Mouse (Mus musculus) forebrain, embryonic 10.5 days (tissue): ENCODE measurements around the gene Bend7. TPM values are rescaled to one million over a fixed set of nuclear protein-coding genes. Genes with fewer than 3 reads are reported as not detected.

Experiments
- DNase-seq: peaks from one replicate; pipeline ENCODE4 v3.0.0-alpha.2; 2017; ENCODE audit warnings: low spot score; ENCODE audit errors: extremely low spot score
- H3K27ac ChIP-seq: fragments of 300-500 bp; sonication (generic); 2 replicates; pipeline ENCODE4 v1.5.1; 2016; ENCODE audit warnings: mild to moderate bottlenecking
- H3K27me3 ChIP-seq: fragments of 300-500 bp; sonication (generic); 2 replicates; pipeline ENCODE4 v1.6.1; 2016; ENCODE audit warnings: mild to moderate bottlenecking; ENCODE audit not compliant: poor library complexity, severe bottlenecking
- H3K36me3 ChIP-seq: fragments of 300-500 bp; sonication (generic); replicated peaks from 2 replicates; pipeline ENCODE4 v1.6.1; 2016; ENCODE audit warnings: mild to moderate bottlenecking, moderate library complexity
- H3K4me1 ChIP-seq: fragments of 300-500 bp; sonication (generic); 2 replicates; pipeline ENCODE4 v1.6.1; 2016
- H3K4me3 ChIP-seq: fragments of 300-500 bp; sonication (generic); 2 replicates; pipeline ENCODE4 v1.5.1; 2016; ENCODE audit warnings: mild to moderate bottlenecking, moderate library complexity
- H3K9me3 ChIP-seq: fragments of 300-500 bp; sonication (generic); 2 replicates; pipeline ENCODE4 v1.6.1; 2016; ENCODE audit warnings: mild to moderate bottlenecking, moderate library complexity
- WGBS: fragments of 180-500 bp; shearing (Covaris S2); methylation state at CpG from one replicate; pipeline ENCODE4 v1.1.7; 2016; 5-methylcytosine and 5-hydroxymethylcytosine counted together
- polyA plus RNA-seq: library from polyadenylated mRNA; unstranded; fragments of >200 nt; fragmentation: Nextera tagmentation; extraction: Ambion mirVana; gene quantifications from 2 replicates; pipeline ENCODE4 v1.2.1, GENCODE M21; 2016

Gene Bend7
- polyA plus RNA-seq, 1 experiment from 2014 or later, result 2.0 TPM

DNA sequence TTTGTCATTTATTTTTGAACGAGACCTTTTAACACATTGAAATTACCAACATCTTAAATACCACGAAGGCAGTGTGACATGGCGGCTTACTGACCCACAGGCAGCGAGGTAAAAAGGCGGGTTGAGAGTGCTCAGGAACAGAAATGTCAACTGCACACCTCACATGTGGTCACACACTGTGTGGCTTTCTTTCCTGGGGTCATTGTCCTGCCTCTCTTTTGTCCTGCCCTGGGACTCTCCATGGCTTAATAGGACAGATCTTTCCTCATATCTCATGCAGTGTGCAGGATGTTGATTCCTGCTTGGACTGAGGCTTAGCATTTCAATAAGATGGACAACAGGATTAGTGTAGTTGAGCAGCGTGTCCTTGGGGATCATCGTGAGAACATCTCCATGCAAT, 69.6 kb downstream of the Bend7 start:
- DNase-seq, result no peak
- H3K4me1 ChIP-seq, result peaks cover 26% of the 10 kb centered on the region
- H3K27me3 ChIP-seq, result peaks cover 11% of the 10 kb centered on the region; the same call in 1 of the 2 replicates
- H3K9me3 ChIP-seq, result no peaks in the 10 kb centered on the region
- H3K27ac ChIP-seq, result no peak overlapping the region
- H3K4me3 ChIP-seq, result no peak overlapping the region
- no peaks in the 10 kb centered on the region for H3K36me3 ChIP-seq
- 85% methylated on average over 7 of the region's 7 CpGs for WGBS

DNA sequence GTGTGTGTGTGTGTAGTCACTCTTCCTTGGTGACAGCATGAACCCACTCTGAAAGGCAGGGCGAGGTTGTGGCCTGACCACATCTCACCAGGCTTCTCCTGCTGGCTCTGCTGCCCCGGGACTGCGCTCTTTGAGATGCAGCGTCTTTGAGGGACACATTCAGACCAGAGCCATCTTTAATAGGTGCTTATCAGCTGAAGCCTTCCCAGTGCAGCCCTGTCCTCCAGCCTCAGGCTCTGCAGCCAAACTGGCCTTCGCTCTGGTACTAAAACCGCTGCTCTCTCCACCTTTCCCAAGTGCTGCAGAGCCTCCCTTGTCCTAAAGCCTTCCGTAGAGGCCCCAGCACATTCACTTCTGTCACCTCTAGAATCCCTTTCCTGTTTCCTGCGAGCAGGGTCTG, 74.0 kb downstream of the Bend7 start:
- no peaks in the 10 kb centered on the region for H3K36me3 ChIP-seq
- WGBS, result 88% methylated on average over 8 of the region's 8 CpGs
- no peak overlapping the region for H3K27ac ChIP-seq
- no peak for DNase-seq
- H3K9me3 ChIP-seq, result no peaks in the 10 kb centered on the region
- no peak overlapping the region for H3K4me3 ChIP-seq
- no peaks in the 10 kb centered on the region for H3K27me3 ChIP-seq
- H3K4me1 ChIP-seq, result peaks cover 5% of the 10 kb centered on the region; the same call in 1 of the 2 replicates

DNA sequence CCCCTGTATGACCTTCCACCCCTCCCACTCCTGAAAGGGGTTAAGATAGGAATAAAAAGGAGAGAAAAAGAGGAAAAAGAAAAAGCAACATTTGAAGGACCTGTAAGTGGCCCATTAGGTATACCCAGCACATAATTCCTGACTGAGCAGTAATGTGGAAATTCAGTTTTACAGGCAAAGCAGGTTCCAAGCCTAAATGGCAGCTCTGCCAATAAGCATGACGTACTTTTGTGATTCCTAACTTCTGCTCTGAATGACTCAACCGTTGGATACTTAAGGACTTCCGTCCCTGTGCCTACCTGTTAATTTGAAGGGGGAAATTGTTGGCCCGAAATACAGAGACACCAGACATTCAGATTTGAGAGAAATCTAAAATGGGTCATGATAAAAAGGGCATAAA, 74.9 kb downstream of the Bend7 start:
- Histone ChIP-seq H3K4me3 (no peak overlapping the region), H3K9me3 (no peaks in the 10 kb centered on the region), H3K27ac (no peak overlapping the region), H3K4me1 (peaks cover under 1% of the 10 kb centered on the region; the same call in 1 of the 2 replicates), H3K36me3 (no peaks in the 10 kb centered on the region), H3K27me3 (no peaks in the 10 kb centered on the region)
- DNase-seq, result no peak
- 92% methylated on average over 4 of the region's 4 CpGs for WGBS

DNA sequence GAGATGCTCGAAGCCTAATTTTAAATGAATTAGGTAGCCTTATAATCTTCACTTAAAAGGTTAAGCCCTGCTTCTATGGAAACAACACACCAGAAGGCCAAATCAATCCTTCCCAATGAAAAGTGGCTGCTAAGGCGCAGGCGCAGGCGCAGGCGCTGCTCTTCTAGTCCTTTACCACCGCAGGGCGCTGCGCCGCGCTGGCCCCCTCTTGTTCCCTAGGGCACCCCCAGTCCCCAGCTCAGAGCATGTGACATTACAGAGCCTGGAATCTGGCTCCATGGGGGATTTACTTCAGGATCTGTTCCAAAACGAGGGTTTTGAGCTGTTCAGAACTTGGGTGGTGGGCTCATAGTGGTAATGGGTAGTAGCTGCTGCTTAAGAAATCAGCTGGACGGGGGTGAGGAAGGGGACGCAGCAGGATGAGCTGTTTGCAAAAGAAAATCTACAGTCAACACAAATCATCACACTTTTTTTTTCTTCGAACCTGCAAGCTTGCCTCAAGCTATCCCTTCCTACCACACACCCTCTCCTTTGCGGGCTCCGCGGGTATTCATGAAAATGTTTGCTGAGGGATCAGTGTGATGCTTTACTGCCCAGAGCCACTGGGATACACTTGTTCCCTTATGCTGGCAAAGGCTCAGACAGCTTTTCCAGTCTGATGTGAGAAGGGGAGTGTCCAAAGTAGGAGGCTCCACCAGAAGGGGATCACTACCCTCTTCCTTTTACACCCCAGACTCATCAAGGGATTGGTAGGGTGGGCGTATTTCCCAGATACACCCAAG, 85.0 kb downstream of the Bend7 start:
- peaks cover 32% of the 10 kb centered on the region for H3K4me1 ChIP-seq
- DNase-seq, result no peak
- H3K9me3 ChIP-seq, result no peaks in the 10 kb centered on the region
- no peaks in the 10 kb centered on the region for H3K36me3 ChIP-seq
- H3K4me3 ChIP-seq, result peak overlapping the region; percentile 20; the same call in 1 of the 2 replicates
- H3K27me3 ChIP-seq, result no peaks in the 10 kb centered on the region; the same call in 1 of the 2 replicates
- 55% methylated on average over 18 of the region's 18 CpGs for WGBS
- no peak overlapping the region for H3K27ac ChIP-seq

DNA sequence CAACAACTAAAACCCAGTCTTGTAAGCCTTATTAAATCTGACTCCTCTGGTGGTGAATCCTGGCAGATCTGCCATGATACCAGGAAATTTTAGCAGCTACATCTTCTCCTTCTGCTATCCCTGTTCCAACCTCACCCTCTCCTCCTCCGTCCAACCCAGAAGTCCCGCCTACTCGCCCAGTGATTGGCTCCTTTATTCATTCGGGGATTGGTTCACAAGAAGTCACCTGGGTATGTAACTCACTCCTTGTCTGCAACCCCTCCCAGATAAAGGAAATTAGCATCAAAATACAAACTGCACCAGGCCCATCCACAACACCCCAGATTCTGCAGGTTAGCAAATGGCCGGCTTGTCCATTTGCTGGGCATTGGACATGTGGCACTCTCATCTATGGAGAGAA, 98.7 kb downstream of the Bend7 start:
- Histone ChIP-seq H3K4me1 (peaks cover 10% of the 10 kb centered on the region), H3K9me3 (peaks cover 5% of the 10 kb centered on the region; the same call in 1 of the 2 replicates), H3K27ac (no peak overlapping the region), H3K27me3 (peaks cover 18% of the 10 kb centered on the region), H3K36me3 (no peaks in the 10 kb centered on the region), H3K4me3 (no peak overlapping the region)
- 33% methylated on average over 5 of the region's 5 CpGs for WGBS
- no peak for DNase-seq

DNA sequence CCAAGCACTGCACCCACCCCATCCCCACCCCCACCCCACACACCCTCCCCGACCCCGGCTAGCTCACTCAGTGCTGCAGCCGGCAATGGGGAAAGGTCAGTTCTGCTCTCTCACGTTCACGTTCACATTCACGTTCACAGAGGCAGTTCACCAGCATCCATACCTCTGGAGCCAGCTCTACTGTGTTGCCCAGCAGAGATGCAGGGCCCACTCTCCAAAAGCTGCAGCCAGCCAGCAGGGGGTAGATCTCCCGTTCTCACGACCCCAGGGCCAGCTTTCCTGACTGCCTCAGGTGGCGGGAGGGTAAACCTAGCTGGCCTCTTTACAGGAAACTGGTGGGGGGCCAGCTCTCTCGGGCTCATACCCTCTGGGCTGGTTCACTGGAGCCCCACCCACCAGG, 100.0 kb downstream of the Bend7 start:
- H3K27ac ChIP-seq, result peak overlapping the region; percentile 54
- H3K27me3 ChIP-seq, result peaks cover 18% of the 10 kb centered on the region
- H3K4me1 ChIP-seq, result peaks cover 10% of the 10 kb centered on the region
- 5% methylated on average over 10 of the region's 10 CpGs for WGBS
- no peak for DNase-seq
- H3K4me3 ChIP-seq, result peak overlapping the region; percentile 32
- peaks cover 6% of the 10 kb centered on the region; the same call in 1 of the 2 replicates for H3K9me3 ChIP-seq
- H3K36me3 ChIP-seq, result no peaks in the 10 kb centered on the region

DNA sequence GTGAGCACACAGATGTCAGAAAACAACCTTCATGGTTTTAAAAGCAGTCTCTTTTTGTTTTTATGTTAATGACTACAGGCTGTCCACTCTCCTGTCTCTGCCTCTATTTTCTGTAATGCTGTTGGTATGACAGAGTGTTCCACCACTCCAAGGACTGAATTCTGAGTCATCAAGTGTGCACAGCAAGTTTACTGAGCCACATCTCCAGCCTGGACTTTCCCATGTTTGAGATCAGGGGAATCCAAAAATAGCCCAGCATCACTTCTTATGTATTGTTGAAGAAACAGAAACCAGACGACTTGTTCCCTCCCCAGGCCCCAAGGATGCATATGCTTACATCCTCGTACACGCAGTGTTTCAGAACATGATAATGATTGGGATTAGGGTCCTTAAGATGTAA, 102.6 kb downstream of the Bend7 start:
- WGBS, result 84% methylated on average over 3 of the region's 3 CpGs
- no peak overlapping the region for H3K27ac ChIP-seq
- H3K27me3 ChIP-seq, result peaks cover 18% of the 10 kb centered on the region
- no peak for DNase-seq
- no peak overlapping the region for H3K4me3 ChIP-seq
- H3K36me3 ChIP-seq, result no peaks in the 10 kb centered on the region
- H3K4me1 ChIP-seq, result peaks cover 10% of the 10 kb centered on the region
- H3K9me3 ChIP-seq, result peaks cover 6% of the 10 kb centered on the region; the same call in 1 of the 2 replicates

DNA sequence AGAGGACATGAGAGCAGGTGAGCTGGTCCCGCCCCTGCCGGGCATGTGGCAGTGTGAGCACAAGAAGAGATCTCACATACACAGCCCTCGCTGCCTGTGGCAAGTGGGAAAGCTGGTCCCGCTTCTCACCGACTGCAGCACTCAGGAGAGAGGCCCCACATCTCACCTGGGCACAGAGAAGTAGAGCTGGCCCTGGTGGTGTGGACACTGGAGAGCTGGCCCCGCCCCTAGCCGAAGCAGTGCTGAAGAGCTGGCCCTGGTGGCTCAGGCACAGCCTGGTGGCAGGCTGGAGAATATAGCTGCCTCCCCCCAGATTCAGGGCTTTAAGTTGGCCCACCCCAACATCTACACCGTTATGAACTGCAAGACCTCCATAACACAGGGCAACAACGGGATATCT, 106.4 kb downstream of the Bend7 start:
- Histone ChIP-seq H3K27me3 (no peaks in the 10 kb centered on the region), H3K9me3 (peaks cover 6% of the 10 kb centered on the region; the same call in 1 of the 2 replicates), H3K36me3 (no peaks in the 10 kb centered on the region), H3K4me1 (no peaks in the 10 kb centered on the region), H3K4me3 (no peak overlapping the region), H3K27ac (no peak overlapping the region)
- no peak for DNase-seq
- 71% methylated on average over 9 of the region's 9 CpGs for WGBS

DNA sequence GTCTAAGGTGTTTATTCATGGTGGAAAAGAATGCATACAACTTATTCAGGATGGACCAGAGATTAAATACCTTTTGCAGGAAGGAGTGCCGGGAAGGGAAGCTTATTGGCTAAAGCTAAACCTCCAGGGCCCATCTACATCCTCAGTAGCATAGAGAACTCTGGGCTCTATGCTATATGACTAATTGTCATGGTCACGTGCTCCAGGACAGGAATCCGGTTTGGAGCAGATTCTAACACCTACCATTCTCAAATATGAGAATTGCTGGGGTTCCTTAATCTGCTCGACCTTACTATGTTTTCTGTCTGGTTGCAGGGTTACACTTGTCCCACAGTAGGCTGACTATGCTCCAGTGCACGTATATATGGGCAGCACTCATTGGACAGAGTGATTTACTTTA, 110.4 kb downstream of the Bend7 start:
- Histone ChIP-seq H3K4me1 (no peaks in the 10 kb centered on the region; the same call in 1 of the 2 replicates), H3K9me3 (no peaks in the 10 kb centered on the region), H3K4me3 (no peak overlapping the region), H3K36me3 (no peaks in the 10 kb centered on the region), H3K27ac (no peak overlapping the region), H3K27me3 (no peaks in the 10 kb centered on the region)
- WGBS, result 85% methylated on average over 5 of the region's 5 CpGs
- no peak for DNase-seq

DNA sequence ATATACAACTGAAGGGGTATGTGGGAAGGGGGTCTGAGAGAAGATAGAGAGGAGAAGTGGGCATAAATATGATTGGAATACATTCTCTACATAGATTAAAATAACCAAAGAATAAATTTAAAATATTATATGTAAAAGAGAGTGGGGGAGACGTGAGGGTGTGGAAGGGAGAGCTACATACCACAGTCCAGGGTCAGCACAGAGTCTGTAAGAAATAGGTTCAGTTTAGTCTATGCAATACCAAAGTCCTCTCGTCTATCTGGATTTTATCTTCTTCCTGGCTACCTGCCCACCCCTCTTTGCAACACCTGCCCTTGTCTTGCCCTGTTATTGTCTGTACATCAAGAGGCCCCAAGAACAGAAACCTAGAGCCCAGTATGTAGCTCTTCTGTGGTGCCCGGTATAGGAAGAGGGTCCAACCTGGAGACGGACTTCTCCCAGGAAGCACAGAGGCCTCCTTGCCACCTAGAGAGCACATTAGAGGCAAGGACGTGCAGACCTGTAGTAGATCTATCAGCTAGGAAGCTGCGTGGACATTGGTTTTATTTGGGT, 110.9 kb downstream of the Bend7 start:
- Histone ChIP-seq H3K36me3 (no peaks in the 10 kb centered on the region), H3K9me3 (no peaks in the 10 kb centered on the region), H3K4me3 (no peak overlapping the region), H3K27ac (no peak overlapping the region), H3K27me3 (no peaks in the 10 kb centered on the region), H3K4me1 (no peaks in the 10 kb centered on the region; the same call in 1 of the 2 replicates)
- 90% methylated on average over 6 of the region's 6 CpGs for WGBS
- no peak for DNase-seq

DNA sequence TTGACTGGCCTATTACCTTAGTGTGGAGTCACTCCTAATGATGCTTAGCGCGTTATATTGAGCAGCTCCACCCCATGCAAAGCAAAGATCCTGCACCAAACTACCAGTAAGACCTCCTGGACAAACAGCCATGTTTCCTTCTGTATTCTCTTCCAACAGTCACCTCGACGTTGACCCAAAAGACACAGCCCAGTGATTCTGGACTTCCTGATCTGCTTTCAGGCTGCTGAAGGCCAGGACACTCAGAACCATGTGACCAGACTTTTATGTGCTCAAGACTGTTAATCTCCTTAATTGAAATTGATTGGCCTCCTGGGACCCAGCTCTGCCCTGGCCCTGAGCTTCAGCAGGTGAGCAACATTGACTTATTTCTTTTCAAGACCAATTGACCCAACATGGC, 111.4 kb downstream of the Bend7 start:
- Histone ChIP-seq H3K36me3 (no peaks in the 10 kb centered on the region), H3K9me3 (no peaks in the 10 kb centered on the region), H3K4me1 (no peaks in the 10 kb centered on the region; the same call in 1 of the 2 replicates), H3K4me3 (no peak overlapping the region), H3K27me3 (no peaks in the 10 kb centered on the region), H3K27ac (no peak overlapping the region)
- WGBS, result 92% methylated on average over 4 of the region's 4 CpGs
- no peak for DNase-seq

DNA sequence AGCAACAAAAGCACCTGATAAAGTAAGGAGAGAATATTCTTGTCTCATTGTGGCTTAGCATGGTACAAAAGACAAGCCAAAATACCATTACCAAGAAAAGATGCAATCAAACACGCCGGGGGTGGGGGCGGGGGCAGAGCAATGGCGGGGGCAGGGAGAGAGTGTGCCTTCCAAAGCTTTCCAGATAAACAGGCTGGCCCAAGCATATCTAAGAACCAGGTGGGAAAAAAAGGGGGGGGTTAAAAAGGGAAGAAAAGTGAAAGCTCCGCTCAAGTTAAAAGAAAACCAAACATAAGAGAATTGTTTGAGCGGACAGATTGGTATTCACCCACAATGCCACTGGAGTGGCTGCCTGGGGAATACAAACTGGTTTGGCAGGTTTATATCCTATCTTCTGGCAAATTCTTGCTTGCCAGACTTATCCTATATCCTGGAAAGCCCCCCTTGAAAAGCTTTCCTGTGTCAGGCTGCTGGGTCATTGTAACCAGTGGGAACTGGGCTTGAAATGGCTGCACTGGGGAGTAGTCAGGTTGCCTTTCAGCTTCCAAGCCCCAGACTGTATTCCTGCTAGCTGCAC, 111.9 kb downstream of the Bend7 start:
- WGBS, result 81% methylated on average over 6 of the region's 6 CpGs
- Histone ChIP-seq H3K27me3 (no peaks in the 10 kb centered on the region), H3K4me3 (no peak overlapping the region), H3K4me1 (peaks cover 2% of the 10 kb centered on the region; the same call in 1 of the 2 replicates), H3K27ac (no peak overlapping the region), H3K36me3 (no peaks in the 10 kb centered on the region), H3K9me3 (no peaks in the 10 kb centered on the region)
- no peak for DNase-seq

DNA sequence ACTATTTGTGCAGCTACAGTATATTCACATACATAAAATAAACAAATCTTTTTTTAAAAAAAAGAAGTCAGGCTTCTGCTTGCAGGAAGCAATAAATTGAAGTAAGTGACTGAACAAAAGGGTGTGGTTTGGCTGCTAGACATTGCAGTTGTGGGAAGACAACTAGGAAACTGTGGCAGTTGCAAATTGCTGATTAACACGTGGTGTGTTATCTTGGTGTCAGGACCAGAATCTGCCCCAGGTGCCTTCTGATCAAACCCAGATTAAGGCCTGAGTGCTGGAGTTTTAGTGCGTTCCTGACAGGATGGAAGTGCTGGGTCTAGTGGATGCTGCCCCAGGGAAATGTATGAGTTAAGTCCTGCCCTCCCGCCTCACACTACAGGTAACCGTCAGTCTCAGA, 113.9 kb downstream of the Bend7 start:
- Histone ChIP-seq H3K27me3 (no peaks in the 10 kb centered on the region), H3K4me1 (peaks cover 2% of the 10 kb centered on the region; the same call in 1 of the 2 replicates), H3K4me3 (no peak overlapping the region), H3K9me3 (no peaks in the 10 kb centered on the region), H3K27ac (no peak overlapping the region), H3K36me3 (no peaks in the 10 kb centered on the region)
- DNase-seq, result no peak
- WGBS, result 88% methylated on average over 4 of the region's 4 CpGs
